Comparison of ENCODE assay signal across 9 mouse cellular contexts in genomic region chr17:43952219-43952618, GRCm38 (mm10).
DNase-seq lines count a peak whose midpoint lies in the region; ATAC-seq lines count a peak whose summit lies in the region.
"Had no signal": no experiment of that assay in that cellular context is flagged by ENCODE, and none has a peak within 500 bp of the region (broad histone marks: within the 10 kb centered on the region; RNA-seq: fewer than 3 reads in every experiment).

No protein-coding gene starts in this region.

- H3K36me3 ChIP-seq in forebrain, embryonic 12.5 days (replicated peaks), result no peaks in the 10 kb centered on the region
- H3K36me3 ChIP-seq in intestine, embryonic 16.5 days (ENCODE audit: control insufficient read depth, insufficient read depth, low read length), result no peaks in the 10 kb centered on the region

- peak; percentile 50 for ATAC-seq in forebrain, embryonic 12.5 days (ENCODE audit: low FRiP score)
- no peak; the same call in 1 of the 2 replicates for ATAC-seq in intestine, embryonic 16.5 days

- DNase-seq in CD4-positive helper T cell, adult 2 months (ENCODE audit: low read depth, low spot score), result peak; percentile 2
- DNase-seq in ZHBTc4 (ENCODE audit: low read depth, low spot score) (peak; percentile 56), MN1 (ENCODE audit: low spot score) (no peak), adipocyte (ENCODE audit: low spot score) (no peak)
- no peak for DNase-seq in thymus, postnatal 36 days
- no peak for DNase-seq in gastrocnemius, postnatal 25 days

- 8% methylated on average over 5 of the region's 5 CpGs for WGBS in forebrain, embryonic 12.5 days
- 27% methylated on average over 5 of the region's 5 CpGs for WGBS in intestine, embryonic 16.5 days

- peaks cover 27% of the 10 kb centered on the region for H3K4me1 ChIP-seq in forebrain, embryonic 12.5 days
- H3K4me1 ChIP-seq in intestine, embryonic 16.5 days (ENCODE audit: control insufficient read depth, insufficient read depth, low read length), result 0 out of 2 replicates have a peak, but pooled peaks cover 5% of the 10 kb centered on the region

- 0 out of 2 replicates have a peak overlapping the region, but pooled peaks have one; percentile 30 for H3K9ac ChIP-seq in forebrain, embryonic 12.5 days
- H3K9ac ChIP-seq in intestine, embryonic 16.5 days (ENCODE audit: low read depth, low read length), result no peak overlapping the region
- H3K9ac ChIP-seq: lung, embryonic 14.5 days had no signal

- H3K9me3 ChIP-seq in forebrain, embryonic 12.5 days, result no peaks in the 10 kb centered on the region
- no peaks in the 10 kb centered on the region for H3K9me3 ChIP-seq in intestine, embryonic 16.5 days (ENCODE audit: control insufficient read depth, low read length)

- peak overlapping the region; percentile 25; the same call in 1 of the 2 replicates for H3K4me3 ChIP-seq in forebrain, embryonic 12.5 days (replicated peaks)
- no peak overlapping the region for H3K4me3 ChIP-seq in intestine, embryonic 16.5 days (ENCODE audit: low read length)

- H3K27ac ChIP-seq in forebrain, embryonic 12.5 days, result peak overlapping the region; percentile 84
- H3K27ac ChIP-seq in intestine, embryonic 16.5 days (ENCODE audit: low read length), result no peak overlapping the region

- peak overlapping the region; percentile 49 for H3K4me2 ChIP-seq in forebrain, embryonic 12.5 days
- peak overlapping the region; percentile 49; the same call in 1 of the 2 replicates for H3K4me2 ChIP-seq in intestine, embryonic 16.5 days (ENCODE audit: low read depth, low read length)

- H3K27me3 ChIP-seq in forebrain, embryonic 12.5 days, result no peaks in the 10 kb centered on the region
- H3K27me3 ChIP-seq in intestine, embryonic 16.5 days (replicated peaks; ENCODE audit: control insufficient read depth, insufficient read depth, low read length), result no peaks in the 10 kb centered on the region

Comparison
In these comparisons a context has a peak if more than half of its experiments do, and no peak if none do; other contexts are left out.
1. DNase-seq: peak in CD4-positive helper T cell, adult 2 months (single experiment) and ZHBTc4 (single experiment); none in thymus, postnatal 36 days (0 of 2), gastrocnemius, postnatal 25 days (single experiment), MN1 (single experiment) and adipocyte (single experiment).